Mouse (Mus musculus) large intestine, adult 2 months (tissue): ENCODE measurements around the gene Fam69b. TPM values are rescaled to one million over a fixed set of nuclear protein-coding genes. Genes with fewer than 3 reads are reported as not detected.

Source experiments
- DNase-seq: peaks from one replicate; pipeline ENCODE4 v3.0.0-alpha.2; 2012; ENCODE audit warnings: low read depth, low spot score
- WGBS: fragments of 180-500 bp; shearing (Covaris S2); methylation state at CpG from one replicate; pipeline ENCODE4 v1.1.7; 2018; 5-methylcytosine and 5-hydroxymethylcytosine counted together
- polyA plus RNA-seq: library from polyadenylated mRNA; depleted of rRNA; stranded (reverse); fragments of >200 nt; gene quantifications from 2 replicates; pipeline ENCODE4 v1.2.3, GENCODE M21; 2012

The Fam69b gene
- polyA plus RNA-seq, 1 experiment: 6.3 TPM

GRCm38 (mm10) chr2:26596898-26597297, 31.4 kb upstream of the Fam69b start:
- WGBS: 97% methylated on average over 3 of the region's 3 CpGs

DNA sequence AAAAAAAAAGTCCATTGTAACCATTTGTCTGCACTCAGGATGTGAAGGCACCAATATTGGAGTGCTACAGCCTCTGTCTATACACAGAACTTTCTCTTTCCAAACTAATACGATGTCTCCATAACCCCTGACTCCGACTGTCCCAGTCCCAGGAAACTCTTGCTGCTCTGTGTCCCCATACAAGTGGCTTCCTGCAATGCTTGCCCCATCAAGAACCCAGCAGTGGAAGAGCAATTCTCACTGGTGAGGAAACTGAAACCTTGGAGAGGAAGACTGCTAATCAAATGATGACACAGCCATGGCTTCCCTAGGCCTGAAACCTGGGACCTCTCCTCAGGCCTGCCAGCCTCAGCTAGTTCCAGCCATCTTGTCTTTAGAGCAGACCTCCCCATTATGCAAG, 30.4 kb upstream of the Fam69b start:
- DNase-seq: no peak
- 83% methylated on average over 2 of the region's 2 CpGs for WGBS

More at GRCm38 (mm10) chr2:26596898-26597297, 31.4 kb upstream of the Fam69b start:
- DNase-seq: no peak

GRCm38 (mm10) chr2:26598462-26598861, 29.8 kb upstream of the Fam69b start:
- 78% methylated on average over 3 of the region's 3 CpGs for WGBS
- no peak for DNase-seq

GRCm38 (mm10) chr2:26599965-26600364, 28.3 kb upstream of the Fam69b start:
- 59% methylated on average over 4 of the region's 4 CpGs for WGBS
- DNase-seq: no peak

GRCm38 (mm10) chr2:26600664-26601063, 27.6 kb upstream of the Fam69b start:
- DNase-seq: no peak
- WGBS: 73% methylated on average over 2 of the region's 2 CpGs

- 73% methylated on average over 1 of the region's 1 CpGs for WGBS
- DNase-seq: no peak
Observed at GRCm38 (mm10) chr2:26601595-26601994, 26.7 kb upstream of the Fam69b start.

GRCm38 (mm10) chr2:26602631-26603030, 25.6 kb upstream of the Fam69b start:
- 73% methylated on average over 5 of the region's 5 CpGs for WGBS

GRCm38 (mm10) chr2:26603159-26603558, 25.1 kb upstream of the Fam69b start:
- DNase-seq: no peak
- WGBS: 6% methylated on average over 6 of the region's 6 CpGs

More at GRCm38 (mm10) chr2:26602631-26603030, 25.6 kb upstream of the Fam69b start:
- DNase-seq: no peak

DNA sequence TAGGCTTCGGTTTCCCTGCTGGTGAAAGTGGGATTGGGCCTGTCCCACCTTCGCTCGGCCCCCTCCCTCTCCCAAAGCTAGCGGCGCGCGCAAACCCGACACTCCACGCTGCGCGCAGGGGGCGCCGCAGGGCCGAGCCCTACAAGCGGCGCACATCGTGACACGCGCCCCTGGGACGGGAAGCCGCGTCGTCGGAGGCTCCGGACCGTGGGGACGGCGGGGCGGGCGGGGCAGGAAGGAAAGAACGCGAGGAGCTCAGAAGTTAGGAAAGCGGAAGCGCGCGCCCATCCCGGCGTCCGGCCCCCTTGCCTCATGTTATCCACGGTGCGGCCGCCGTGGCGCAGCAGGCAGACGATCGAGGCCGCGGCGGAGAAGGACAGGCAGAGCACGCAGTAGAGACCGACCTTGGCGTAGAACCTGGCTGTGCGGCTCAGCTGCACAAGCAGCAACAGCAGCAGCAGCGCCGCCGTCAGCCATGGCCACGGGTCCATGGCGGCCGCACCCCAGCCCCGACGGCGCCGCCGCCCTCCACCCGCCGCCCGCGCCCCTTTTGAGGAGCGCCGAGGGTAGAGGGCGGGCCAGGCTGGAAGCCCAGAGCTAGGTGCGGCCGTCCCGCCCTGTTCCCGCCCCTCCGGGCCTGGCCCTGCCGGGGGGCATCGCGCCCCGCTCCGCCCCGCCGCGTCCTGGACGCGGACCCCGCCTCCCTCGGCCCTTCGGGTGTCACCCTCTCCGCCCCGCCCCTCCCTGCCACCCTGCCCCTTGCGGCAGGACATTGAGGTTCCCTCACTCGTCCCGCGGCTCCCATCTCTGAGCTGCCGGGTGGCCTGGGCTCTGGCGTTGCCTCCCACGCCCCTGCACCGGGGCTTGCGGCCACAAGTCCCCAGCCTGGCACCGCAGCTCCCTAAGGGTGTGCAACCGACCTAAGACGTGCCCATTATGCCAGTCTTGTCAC, 24.3 kb upstream of the Fam69b start, which contains the start of gene Agpat2:
Gene Agpat2 (minus strand): TSS at position 698 of the 952 bp plus-strand sequence.
- no peak for DNase-seq
- WGBS: under 1% methylated on average over 102 of the region's 103 CpGs

- no peak for DNase-seq
- 89% methylated on average over 8 of the region's 8 CpGs for WGBS
Observed at GRCm38 (mm10) chr2:26605331-26605730, 22.9 kb upstream of the Fam69b start.

DNA sequence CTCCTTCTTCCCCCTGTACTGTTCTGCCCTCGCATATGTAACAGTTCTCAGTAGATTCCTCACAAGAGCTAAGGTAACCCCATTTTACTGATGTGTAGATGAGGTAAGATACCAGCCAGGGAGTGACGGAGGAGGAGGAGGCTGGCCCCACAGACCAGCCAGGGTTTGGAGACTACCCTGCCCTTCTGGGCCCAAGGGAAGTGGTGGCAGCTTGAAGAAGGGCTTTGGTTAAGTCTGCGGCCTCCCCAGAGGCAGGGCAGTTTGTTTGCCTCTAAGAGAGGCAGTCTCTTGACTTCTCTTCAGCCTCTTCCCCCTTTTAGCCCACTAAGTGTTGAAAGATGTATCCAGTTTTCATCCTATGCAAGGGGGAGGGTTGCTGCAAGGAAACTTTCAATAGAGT, 21.7 kb upstream of the Fam69b start:
- DNase-seq: no peak
- 84% methylated on average over 3 of the region's 3 CpGs for WGBS

- DNase-seq: no peak
- 22% methylated on average over 6 of the region's 6 CpGs for WGBS
Observed at GRCm38 (mm10) chr2:26607056-26607910, 21.0 kb upstream of the Fam69b start.

GRCm38 (mm10) chr2:26608781-26609180, 19.5 kb upstream of the Fam69b start:
- DNase-seq: no peak

- no peak for DNase-seq
Observed at GRCm38 (mm10) chr2:26609261-26609661, 19.0 kb upstream of the Fam69b start.

GRCm38 (mm10) chr2:26610526-26610925, 17.7 kb upstream of the Fam69b start:
- WGBS: 83% methylated on average over 3 of the region's 3 CpGs
- no peak for DNase-seq

DNA sequence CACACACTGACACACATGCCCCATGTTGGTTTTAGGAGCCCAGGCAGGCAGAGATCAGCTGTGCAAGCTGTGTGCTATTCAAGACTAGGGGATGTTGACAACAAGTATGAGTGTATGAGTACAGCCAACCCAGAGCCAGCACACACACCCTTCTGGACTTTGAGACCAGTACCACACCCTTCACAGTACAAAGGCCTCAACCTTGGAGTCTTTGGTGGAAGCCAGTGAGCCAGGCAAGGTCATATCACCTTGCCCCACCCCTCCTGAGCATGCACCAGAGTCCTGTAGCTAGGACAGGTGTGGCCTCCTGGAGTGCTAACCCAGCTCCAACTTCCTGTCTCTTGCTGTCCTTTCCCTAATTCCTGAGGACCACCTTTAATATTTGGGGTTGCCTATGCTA, 17.2 kb upstream of the Fam69b start:
- DNase-seq: peak; percentile 96

GRCm38 (mm10) chr2:26611896-26612295, 16.4 kb upstream of the Fam69b start:
- DNase-seq: no peak

DNA sequence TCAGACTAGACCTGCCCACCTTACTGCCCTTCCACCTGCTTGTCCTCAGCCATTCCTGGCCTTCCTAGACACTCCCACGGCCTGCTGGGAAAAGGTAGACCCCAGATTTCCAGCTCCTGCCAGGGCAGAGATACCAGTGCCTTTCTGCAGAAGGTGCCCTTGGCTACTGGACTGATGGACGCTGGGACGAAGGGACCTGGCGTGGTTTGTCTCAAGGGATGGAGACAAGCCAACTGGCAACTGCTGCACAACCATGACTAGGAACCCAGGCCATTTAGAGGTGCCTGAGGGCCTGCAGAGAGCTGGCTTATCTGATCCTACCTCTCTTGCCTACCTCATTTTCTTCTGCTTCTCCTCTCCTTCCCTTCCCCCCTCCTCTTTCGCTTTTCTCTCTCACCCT, 13.4 kb upstream of the Fam69b start:
- no peak for DNase-seq
- 66% methylated on average over 5 of the region's 5 CpGs for whole genome bisulfite sequencing

DNA sequence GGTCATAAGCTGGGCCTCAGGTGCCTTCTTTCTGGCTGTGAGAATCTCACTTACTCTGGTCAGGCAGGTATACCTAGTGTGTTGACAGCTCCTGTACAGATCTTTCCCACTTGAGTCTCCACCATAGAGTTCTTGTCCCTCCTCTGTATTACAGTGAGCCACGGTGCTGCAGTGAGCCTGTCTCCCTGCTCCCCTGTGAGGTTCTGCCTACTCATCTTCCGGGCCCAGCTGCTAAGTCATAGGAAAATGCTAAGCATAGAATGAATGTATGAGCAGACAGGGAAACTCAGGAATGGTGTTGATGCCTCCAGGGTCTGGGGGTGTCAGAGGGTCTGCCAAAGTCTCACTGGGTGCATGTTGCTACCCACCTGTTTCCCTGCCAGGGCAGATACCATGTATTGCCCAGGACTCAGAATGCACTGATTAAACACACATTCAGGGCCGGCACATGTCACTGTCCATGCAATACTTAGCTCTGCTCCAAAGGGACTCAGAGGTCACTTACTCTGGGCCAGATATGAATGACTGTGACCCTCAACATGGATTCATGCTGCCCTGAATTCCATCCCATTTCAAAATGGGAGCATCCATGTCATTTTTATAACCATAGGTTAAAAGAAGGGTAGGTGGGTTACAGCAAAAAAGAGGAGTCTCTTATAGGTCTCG, 12.7 kb upstream of the Fam69b start:
- no peak for DNase-seq
- 82% methylated on average over 4 of the region's 4 CpGs for WGBS

DNA sequence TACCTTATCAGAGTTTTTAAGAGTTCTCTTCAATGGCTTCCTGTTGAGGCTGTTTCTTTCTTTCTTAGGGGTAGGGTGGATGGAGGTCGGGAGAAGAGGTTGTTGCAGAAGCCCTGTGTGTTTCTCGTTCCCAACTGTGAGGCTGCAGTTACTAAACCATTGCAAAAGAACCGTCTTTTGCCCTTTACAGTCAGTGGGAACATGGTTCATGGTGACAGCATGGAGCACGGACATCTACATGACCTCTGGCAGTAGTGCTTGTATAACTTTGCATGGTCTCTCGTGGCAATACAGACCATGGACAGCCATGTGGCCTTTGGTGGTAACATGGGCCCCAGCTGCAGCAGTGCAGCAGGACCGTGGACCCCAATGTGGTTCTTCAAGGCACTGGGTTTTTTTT, 10.9 kb upstream of the Fam69b start:
- no peak for DNase-seq

More for the DNA sequence above, 10.9 kb upstream of the Fam69b start:
- WGBS: 84% methylated on average over 6 of the region's 6 CpGs
